Mouse (Mus musculus): ENCODE measurements around the gene Mgl2.
"Not testable (repeated sequence)": the region's sequence is repeated elsewhere in the genome, so short reads cannot be mapped to it uniquely, and the experiment has no call there.

Mgl2 gene

DNA sequence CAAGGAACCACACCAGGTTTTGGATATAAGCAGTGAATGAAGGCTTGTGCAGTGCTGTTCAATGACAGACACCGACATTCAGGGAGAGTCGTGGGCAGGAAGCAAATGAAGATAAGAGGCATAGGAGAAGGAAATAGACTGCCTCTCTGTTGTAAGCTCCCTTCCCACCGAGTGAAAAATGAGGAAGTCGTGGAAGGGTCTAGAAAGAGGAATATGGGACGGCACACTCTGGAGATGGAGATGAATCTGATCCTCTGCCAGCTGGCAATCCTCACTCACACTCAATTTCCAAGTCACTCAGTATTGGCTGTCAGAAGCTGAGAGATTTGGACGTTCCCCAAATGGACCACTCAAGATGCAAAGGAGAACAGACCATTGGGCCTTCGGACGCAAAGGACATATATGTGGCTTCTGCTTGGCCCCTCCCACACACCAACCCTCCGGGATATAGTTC lies at the start of gene Mgl2:
Mgl2 (plus strand) TSS at position 404 of the 454 bp plus-strand sequence.
- no peak for DNase-seq

DNA sequence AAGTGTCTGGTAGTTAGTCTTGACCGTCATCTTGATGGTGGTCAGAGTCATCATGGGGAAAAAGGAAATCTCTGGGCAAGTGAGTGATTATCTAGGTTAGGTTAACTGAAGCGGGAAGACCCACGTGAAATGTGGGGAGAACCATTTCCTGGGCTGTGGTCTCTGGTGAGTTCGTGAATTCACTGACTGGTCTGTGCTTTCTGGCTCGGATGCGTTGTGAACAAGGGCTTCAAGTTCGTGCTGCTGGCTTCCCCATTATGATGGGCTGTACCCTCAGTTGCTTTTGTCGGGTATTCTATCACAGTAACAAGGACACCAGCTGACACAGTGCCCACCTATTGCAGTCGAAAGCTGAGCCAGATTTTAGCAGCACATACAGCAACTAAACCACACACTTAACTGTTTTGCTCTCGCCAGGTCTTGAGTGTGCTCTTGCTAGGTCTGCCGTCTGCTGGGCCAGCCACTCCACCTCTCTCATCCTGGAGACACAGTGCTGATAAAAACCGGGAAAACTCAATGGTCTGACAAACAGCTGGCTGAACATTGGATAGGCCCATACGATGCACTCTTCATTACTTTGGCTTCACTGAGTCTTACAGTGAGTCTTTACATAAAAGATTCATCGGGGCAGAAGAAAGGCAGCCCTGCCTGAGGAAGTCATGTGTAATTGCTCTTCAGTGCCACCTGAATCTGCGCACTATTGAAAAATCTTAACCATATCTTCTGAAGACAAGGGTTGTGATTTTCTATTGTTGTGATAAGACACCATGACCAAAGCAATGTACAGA lies 49.1 kb upstream of the Mgl2 start:
- DNase-seq: peak; percentile 26

DNA sequence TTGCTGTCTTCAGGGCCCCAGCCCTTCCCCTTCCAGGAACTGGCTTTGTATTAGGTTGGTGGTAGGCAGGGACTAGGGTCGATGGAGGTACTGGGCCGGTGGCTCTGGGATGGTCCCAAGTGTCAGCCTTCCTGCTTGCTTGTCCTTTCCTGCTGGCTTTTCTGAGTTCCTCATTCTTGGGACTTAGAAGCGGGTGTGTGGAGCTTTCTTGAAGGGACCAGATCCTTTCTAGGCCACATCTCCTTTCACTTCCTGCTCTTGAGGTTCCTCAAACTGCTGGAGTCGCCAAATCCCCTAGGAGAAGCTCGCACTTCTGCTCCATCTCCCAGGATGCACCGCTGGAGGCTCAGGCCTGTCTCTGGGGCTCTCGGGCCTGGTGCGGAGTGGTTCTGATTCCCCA lies 45.6 kb upstream of the Mgl2 start:
- no peak for DNase-seq

DNA sequence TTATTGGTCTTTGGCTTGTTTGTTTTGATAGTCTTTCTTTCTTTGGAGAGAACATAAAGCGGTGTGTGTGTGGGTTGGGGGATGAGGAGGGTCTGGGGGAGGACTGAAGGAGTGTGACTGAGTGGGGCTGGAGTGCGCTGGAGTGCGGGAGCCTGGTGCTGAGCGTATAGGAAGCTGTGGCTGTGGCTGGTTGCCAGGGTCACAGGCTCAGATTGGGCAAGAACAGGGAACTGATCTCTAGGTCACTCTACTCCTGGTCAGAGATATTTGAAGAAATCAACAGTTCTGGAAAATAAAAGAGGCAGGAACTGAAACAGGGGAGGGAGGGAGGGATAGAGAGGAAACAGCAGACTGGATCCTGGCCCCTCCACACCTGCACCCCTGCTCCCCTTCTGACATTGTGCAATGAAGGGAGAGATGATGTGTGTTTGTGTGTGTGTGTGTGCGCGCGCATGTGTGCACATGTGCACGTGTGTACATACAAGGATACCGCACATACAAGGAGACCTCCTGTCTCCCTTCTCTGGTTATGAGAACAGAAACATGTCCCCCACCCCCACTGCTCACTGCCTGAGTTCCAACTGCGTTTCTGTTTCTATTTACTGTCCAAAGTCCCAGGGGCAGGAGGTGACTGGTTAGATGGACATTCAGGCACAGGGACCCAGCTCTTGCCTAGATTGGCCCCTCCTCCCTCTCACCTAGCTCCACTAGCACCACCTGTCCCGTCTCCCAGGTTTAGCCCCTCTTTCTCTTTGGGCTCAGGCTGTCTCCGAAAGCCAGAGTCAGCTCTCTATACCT lies 37.9 kb upstream of the Mgl2 start, which contains the start of gene Asgr2:
Asgr2 (plus strand) TSS at position 659 of the 798 bp plus-strand sequence.
- DNase-seq: no peak

DNA sequence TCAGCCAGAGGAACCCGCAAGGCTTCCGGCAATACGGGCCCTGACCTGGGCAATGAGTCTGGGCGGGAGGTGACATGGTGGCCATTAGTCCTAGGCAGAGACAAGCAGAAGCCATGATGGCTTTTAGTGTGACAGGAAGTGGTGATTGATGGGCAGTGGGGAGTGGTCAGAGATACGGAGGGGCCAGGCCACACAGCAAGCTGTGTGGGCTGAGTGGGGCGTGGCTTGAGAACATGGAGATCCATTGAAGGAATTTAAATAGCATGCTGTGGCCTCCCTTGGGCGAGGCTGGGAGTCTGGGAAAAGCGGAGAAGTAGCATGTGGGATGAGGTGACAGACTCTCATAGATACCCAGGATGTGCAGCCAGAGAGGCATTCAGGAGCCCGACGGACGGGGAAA lies 32.7 kb upstream of the Mgl2 start:
- no peak for DNase-seq

DNA sequence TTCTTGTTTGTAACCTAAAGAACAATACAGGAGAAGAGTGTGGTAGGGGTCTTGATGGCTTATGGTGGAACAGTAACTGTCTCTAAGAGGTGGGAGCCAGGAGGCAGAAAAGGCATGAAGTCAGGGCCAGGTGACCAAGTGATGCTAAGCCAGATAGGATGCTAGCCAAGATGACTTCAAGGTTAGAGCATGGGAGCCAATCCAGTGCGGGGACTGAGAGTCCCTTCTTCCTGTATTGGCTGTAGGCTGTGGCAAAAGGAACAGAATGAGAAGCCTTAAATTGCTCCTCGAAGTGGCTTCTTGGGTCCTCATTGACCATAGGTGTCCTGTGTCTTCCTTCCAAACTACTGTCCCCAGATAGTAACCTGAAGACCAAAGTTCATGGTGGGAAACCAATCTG lies 31.0 kb upstream of the Mgl2 start:
- DNase-seq: no peak

DNA sequence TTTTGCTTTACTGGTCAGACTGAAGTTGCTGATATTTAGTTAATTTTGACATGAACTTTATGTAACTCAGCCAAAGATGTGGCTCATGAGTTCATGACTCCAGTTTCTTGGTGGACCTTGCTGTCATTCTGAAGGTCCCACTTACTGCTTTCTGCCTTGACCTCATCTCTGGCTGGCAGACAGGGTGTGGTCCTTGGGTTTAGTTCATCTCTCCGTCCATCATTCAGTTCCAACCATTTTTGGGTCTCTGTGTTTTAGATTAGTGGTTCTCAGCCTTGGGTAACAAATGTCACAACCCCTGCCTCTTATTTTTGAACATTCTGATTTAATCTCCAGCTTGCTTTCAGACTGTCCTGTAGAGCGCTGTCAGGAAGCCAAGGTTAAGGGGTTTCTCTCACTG lies 30.3 kb upstream of the Mgl2 start:
- DNase-seq: no peak

DNA sequence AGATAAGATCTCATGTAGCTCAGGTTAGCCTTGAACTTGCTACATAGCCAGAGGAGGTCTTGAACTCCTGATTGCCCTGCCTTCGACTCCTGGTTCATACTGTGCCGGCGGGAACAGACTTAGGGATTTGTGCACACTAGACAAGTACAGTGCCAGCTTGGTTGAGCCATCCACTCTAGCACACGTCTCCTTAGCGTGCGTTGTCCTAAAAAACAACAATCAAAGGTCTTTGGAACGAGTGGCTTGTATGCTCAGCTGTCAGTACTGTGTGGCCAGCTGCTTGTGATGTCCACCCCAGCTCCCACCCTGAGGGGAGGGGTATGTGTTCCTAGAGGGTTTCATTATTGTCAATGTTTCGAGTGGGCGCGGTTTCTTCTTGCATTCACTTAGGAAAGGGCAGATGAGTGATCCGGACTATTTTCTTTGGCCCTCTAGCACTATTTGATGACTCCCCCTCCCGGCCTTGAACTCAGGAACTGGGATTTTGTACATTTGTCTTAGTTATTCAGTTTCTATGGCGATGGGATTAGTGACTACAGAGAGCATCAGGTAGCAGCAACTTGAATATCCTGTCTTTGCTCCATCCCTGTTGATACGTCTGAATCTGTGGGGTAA lies 26.3 kb upstream of the Mgl2 start:
- DNase-seq: no peak

DNA sequence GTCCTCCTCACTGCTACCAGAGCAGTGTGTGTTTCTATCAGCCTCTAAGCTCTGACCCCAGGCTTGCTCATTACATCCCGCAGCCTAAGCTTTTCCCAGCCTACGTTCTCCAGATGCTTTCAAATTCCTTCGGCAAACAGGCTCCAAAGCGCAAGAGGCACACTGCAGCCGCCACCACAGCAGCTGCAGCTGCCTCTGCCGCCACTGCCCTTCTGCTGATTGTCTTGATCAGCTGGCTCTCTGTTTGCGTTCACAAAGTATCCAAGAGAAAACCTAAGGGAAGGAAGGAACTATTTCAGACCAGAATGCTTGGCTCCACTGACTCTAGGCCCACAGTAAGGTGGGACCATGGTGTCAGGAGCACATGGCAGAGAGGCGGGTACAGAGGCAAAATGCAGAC lies 23.0 kb upstream of the Mgl2 start:
- no peak for DNase-seq

DNA sequence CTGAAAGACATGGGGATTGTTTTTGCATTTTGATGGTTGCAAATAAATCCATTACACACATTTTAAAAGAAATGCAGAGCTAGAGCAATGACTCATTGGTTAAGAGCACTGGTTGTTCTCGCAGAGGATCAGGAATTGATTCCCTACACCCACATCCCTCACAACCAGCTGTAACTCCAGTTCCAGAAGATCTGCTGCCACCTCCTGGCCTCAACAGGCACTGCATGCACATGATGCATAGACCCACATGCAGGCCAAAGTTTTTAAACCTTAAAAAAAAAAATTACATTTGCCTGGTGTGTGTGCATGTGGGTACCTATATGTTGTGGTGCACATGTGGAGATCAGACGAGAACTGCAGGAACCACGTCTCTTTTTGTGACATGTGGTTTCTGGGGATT lies 20.0 kb upstream of the Mgl2 start:
- peak; percentile 82 for DNase-seq

DNA sequence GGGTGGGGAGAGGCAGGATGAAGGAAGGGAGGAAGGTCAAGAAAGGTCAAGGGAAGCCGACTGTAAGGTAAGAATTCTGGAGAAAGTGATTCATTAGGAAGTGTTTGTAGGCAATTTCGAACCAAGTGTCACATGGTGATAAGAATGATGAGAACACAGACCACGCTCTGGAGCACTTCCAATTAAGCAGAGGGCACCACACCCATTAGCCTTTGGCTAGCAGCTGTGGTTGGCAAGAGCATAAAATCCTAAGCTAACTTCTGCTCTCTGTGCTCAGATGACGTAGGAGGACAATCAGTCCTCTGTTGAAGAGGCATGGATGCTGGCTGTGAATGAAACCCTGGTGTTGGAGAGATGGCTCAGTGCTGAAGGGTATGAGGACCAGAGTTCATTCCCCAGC lies 15.6 kb upstream of the Mgl2 start:
- no peak for DNase-seq

DNA sequence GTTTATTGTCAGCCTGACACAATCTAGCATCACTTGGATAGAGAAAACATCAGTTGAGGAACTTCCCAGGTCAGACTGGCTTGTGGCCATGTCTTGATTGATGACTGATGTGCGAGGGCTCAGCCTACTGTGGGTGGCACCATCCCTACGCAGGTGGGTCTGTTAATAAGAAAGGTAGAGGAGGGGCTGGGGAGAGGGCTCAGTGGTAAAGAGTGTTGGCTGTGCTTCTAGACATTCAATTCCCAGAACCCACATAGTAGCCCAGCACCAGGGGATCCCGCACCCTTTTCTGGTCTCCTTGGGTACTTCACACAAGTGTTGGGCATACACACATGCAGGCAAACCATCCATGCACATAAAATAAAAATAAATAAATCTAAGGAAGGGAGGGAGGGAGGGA lies 14.2 kb upstream of the Mgl2 start:
- no peak for DNase-seq

DNA sequence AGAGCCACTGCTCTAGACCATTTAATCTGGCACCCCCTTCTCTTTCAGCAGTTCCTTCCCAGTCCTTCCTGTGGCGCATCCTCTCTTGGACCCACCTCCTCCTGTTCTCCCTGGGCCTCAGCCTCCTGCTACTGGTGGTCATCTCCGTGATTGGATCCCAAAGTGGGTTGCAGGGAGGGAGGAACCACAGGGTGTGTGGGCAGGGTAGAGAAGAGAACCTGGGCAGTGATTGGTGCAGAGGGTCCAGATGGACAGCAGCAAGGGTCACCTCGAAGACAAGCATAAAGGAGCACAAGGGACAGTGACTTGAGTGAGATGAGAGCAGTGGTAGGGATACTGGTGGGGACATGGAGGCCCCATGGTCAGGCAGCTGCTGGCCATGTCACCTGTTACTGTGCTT lies 4.9 kb downstream of the Mgl2 start:
- DNase-seq: not testable (repeated sequence)

DNA sequence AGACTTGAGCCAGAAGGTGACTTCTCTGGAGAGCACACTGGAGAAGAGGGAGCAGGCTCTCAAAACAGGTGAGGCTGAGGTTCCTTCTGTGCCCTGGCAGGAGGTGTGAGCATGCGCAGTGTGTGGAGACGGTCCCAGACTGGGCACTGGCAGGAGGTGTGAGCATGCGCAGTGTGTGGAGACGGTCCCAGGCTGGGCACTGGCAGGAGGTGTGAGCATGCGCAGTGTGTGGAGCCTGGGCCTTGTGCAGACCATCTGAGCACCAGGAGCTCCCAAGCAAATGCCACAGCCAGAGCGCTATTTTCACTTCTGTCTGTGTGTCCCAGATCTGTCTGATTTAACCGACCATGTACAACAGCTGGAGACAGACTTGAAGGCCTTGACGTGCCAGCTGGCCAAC lies 5.8 kb downstream of the Mgl2 start:
- DNase-seq: peak; percentile 20

DNA sequence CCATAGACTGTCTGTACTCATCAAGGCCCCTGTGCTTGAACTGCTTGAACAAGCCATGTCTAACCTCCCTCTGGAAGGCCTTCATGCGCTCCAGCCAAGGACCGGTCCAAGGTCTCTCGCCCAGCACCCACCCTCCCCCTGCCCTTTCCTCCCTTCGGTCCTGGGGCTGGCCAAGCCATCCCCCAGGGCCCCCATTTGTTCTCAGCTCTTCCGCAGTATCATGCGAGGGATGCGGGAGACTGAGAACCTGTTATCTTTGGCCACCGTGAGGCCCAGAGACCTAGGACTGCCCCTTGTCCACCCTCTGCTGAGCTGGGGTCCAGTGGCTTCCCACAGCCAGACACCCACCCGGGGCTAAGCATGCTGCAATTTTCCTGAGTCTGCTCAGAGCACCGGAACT lies 9.0 kb downstream of the Mgl2 start:
- no peak for DNase-seq

DNA sequence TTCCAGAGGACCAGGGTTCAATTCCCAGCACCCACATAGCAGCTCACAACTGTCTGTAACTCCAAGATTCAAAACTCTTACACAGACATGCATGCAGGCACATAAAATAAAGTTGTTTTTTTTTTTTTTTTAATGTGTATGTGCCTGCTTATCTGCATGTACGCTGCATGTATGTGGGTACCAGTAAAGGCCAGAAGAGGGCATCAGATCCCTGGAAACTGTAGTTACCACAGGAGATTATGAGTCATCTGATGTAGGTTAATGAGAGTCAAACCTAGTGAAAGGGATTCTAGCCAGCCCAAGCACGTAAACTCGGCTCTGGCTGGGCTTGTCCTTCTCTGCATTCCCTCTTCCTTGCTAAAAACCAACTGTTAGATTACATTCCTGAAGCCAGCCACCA lies 20.9 kb downstream of the Mgl2 start:
- DNase-seq: no peak

DNA sequence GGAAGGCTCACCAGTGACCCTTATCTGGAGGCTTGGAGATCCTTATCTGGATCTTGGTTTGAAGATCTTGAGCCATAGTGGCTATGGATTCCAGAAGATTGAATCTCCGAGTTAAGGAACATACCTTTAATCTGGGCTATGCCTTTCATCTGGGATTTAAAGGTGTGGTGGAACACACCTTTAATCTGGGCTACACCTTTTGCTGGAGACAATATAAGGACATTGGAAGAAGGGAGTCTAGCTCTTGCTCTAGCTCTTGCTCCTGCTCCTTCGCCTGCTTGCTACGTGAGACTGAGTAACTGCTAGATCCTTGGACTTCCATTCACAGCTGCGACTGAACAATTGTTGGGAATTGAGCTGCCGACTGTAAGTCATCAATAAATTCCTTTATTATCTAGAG lies 25.8 kb downstream of the Mgl2 start, which contains the start of gene Clec10a:
Clec10a (plus strand) TSS at position 301 of the 400 bp plus-strand sequence.
- DNase-seq: not testable (repeated sequence)

DNA sequence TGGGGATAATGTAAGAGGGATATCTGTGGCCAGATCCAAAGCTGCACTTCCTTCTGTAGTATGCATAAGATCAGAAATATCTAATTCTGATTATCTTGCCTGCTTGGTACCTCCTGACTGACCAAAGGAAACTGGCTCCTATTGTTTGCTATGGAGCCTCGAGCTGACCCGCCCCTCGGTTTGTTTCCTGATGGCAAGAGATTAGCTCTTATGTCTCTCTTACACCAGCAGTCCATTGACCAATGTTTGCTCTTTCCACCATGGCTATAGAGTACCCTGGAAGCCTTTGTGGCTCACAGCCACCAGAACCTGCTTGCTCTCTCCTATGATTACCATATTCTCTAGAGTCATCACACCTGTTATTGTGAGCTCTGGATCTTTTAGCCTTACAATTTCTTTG lies 32.2 kb downstream of the Mgl2 start:
- no peak for DNase-seq

DNA sequence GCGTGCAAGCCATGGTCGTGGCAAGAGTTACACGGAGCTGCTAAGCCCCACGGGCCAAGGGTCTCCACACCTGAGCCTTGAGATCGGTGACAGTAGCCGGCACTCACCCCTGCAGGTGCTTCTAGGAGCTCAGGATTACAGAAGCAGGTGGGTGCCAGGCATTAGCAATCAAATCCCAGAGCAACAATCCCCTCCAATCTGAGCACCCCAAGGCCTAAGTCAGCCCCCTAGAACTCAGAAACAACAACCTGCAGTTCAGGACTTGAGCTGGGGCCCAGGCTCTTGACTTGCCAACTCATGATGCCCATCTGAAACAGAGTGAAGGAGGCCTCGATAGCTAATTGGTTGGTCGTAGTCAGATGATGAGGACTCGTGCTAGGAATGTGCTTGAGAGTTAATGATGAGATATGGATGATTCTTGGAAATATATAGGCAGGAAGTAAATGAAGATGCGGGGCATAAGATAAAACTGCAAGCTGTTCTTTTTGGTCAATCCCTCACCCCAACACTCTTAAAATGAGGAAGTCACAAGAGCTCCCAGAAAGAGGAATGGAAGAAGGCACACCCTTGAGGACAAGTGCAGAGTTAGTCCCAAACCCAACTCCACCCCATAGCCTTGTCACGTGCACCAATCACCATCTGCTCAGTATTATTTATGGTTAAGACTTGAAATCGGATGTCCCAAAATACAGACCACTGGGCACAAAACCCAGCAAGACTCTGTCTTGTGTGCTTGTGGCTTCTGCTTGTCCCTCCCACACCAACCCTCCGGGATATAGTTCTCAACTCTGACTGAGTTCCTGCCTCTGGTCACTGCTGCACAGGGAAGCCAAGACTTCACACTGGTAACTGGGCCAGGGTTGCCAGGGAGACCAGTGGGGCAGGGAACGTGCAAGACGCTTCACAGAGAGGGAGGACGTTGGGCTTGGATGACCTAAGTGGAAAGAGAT lies 36.1 kb downstream of the Mgl2 start:
- DNase-seq: no peak

DNA sequence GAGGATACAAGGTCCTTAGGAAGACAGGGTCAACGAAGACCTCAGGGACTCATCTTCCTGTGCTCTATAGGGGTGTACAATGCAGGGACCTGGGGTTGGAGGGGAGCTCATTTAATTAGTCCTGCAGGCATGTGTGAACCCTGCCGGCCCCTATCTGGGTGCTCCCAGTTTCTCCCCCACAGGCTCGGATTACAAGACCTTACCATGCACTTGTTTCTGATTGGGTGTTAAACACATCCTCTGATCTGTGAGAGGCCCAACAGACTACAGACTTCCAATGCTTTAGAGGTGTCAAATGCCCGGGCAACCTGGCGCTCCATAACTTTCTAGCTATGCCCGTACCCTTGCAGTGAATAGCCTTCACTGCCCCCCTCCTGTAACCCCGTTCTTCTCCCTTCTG lies 38.0 kb downstream of the Mgl2 start:
- no peak for DNase-seq

DNA sequence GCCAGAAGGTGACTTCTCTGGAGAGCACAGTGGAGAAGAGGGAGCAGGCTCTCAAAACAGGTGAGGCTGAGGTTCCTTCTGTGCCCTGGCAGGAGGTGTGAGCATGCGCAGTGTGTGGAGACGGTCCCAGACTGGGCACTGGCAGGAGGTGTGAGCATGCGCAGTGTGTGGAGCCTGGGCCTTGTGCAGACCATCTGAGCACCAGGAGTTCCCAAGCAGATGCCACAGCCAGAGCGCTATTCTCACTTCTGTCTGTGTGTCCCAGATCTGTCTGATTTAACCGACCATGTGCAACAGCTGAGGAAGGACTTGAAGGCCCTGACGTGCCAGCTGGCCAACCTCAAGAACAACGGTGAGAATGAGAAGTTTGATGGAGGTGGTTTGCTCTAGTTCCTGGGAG lies 39.3 kb downstream of the Mgl2 start:
- not testable (repeated sequence) for DNase-seq

DNA sequence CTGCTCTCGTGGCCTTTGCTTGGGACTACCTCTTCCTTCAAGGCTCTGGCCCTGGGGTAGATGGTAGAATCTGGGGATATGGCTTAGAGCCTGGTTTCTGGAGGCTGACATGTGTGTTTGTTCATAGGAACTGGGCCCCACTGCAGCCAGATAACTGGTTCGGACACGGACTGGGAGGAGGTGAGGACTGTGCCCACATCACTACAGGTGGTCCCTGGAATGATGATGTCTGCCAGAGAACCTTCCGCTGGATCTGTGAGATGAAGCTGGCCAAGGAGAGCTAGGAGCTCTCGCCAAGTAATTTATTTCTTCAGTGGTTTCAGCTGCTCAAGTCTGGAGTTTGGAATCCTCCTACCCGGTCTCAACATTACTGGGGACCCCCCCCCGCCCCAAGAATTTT lies 40.2 kb downstream of the Mgl2 start:
- no peak for DNase-seq

DNA sequence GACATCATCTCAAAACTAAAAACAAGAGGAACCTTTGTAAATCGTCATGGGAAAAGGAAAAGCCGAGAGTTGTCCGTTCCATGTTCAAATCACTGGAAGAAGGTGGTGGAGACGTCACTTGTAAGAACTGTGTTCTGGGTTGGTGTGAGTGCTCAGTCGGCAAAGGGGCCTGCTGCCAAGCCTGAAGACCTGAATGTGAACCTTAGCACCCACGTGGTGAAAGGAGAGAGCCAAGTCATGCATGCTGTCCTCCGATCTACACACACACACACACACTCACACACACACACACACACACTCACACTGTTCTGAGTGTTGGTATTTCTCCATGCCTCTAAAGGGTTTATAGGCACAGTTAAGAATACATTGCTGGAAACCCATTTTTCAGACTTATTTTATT lies 41.1 kb downstream of the Mgl2 start:
- no peak for DNase-seq

Data from thymus, postnatal 4 days (tissue).